Mouse (Mus musculus) mouse embryonic stem cell (cell line): ENCODE data around the gene Nsmce4a.
"Not testable (repeated sequence)": the region's sequence is repeated elsewhere in the genome, so short reads cannot be mapped to it uniquely, and the experiment has no call there.

Experiments used
- in situ Hi-C, 2 experiments: fragments of 300-500 bp; cut with MboI; formaldehyde crosslinking; loops; 1 replicate in 1 of 2; 3 replicates in 1 of 2; pipeline ENCODE4 v1.14.3; 2019 to 2020; ENCODE audit warnings: low sequenced_read_pairs in 2 of 2, low pct_unique_long_range_greater_than_20kb in 1 of 2, mixed read lengths in 1 of 2; ENCODE audit not compliant: unreplicated experiment in 1 of 2

Gene Nsmce4a

GRCm38 (mm10) chr7:130572821-130573220, at the start of gene Nsmce4a:
Gene Nsmce4a, minus strand, starts transcription at chr7:130573118.
- in situ Hi-C loops = no loop called here

- in situ Hi-C loops = no loop called here
Measured at GRCm38 (mm10) chr7:130622359-130622758, 49.4 kb upstream of the Nsmce4a start.

GRCm38 (mm10) chr7:130621953-130622352, 49.0 kb upstream of the Nsmce4a start:
- in situ Hi-C loops = no loop called here

GRCm38 (mm10) chr7:130621068-130621467, 48.1 kb upstream of the Nsmce4a start:
- in situ Hi-C loops = no loop called here

GRCm38 (mm10) chr7:130617591-130617990, 44.7 kb upstream of the Nsmce4a start:
- in situ Hi-C loops = no loop called here

GRCm38 (mm10) chr7:130613973-130614372, 41.1 kb upstream of the Nsmce4a start:
- in situ Hi-C loops = no loop called here

- in situ Hi-C loops = no loop called here
Measured at GRCm38 (mm10) chr7:130606958-130607357, 34.0 kb upstream of the Nsmce4a start.

- in situ Hi-C loops = no loop called here
Measured at GRCm38 (mm10) chr7:130605111-130605510, 32.2 kb upstream of the Nsmce4a start.

- in situ Hi-C loops = no loop called here
Measured at GRCm38 (mm10) chr7:130604390-130604789, 31.5 kb upstream of the Nsmce4a start.

GRCm38 (mm10) chr7:130603556-130603955, 30.6 kb upstream of the Nsmce4a start:
- in situ Hi-C loops = no loop called here

- in situ Hi-C loops = no loop called here
Measured at GRCm38 (mm10) chr7:130602804-130603203, 29.9 kb upstream of the Nsmce4a start.

GRCm38 (mm10) chr7:130600546-130600945, 27.6 kb upstream of the Nsmce4a start:
- in situ Hi-C loops = no loop called here

GRCm38 (mm10) chr7:130600074-130600473, 27.2 kb upstream of the Nsmce4a start:
- in situ Hi-C loops = no loop called here

- in situ Hi-C loops = no loop called here
Measured at GRCm38 (mm10) chr7:130597546-130597945, 24.6 kb upstream of the Nsmce4a start.

GRCm38 (mm10) chr7:130596079-130596855, 23.3 kb upstream of the Nsmce4a start:
- in situ Hi-C loops = not testable (repeated sequence)

GRCm38 (mm10) chr7:130593375-130594239, 20.7 kb upstream of the Nsmce4a start:
- in situ Hi-C loops = not testable (repeated sequence)

- in situ Hi-C loops = not testable (repeated sequence)
Measured at GRCm38 (mm10) chr7:130592975-130593374, 20.1 kb upstream of the Nsmce4a start.

GRCm38 (mm10) chr7:130590845-130591437, 18.0 kb upstream of the Nsmce4a start:
- in situ Hi-C loops = no loop called here
